Mouse (Mus musculus) spleen, adult 2 months (tissue): Measurements from ENCODE around the gene Olfr1113. TPM values are rescaled to one million over a fixed set of nuclear protein-coding genes. Genes with fewer than 3 reads are reported as not detected.
"Not testable (repeated sequence)": the region's sequence is repeated elsewhere in the genome, so short reads cannot be mapped to it uniquely, and the experiment has no call there.

Experiments
- DNase-seq, 2 experiments: peaks; one replicate each; pipeline versions ENCODE4 v3.0.0 to v3.0.0-alpha.2; 2012 to 2021; ENCODE audit warnings: low spot score in 2 of 2, low read depth in 1 of 2
- H3K27ac ChIP-seq: fragments of 200-500 bp; 2 replicates; pipeline ENCODE4 v1.5.1; 2012; ENCODE audit warnings: low read length, inconsistent platforms; ENCODE audit not compliant: insufficient read depth
- H3K27me3 ChIP-seq: fragments of 200-500 bp; 2 replicates; pipeline ENCODE4 v1.6.1; 2012; ENCODE audit warnings: mild to moderate bottlenecking, moderate library complexity, low read length, inconsistent platforms; ENCODE audit not compliant: control insufficient read depth, insufficient read depth
- H3K36me3 ChIP-seq: fragments of 200-500 bp; 2 replicates; pipeline ENCODE4 v1.6.1; 2012; ENCODE audit warnings: mild to moderate bottlenecking, low read length, inconsistent platforms; ENCODE audit not compliant: control insufficient read depth, insufficient read depth
- H3K4me1 ChIP-seq: fragments of 200-500 bp; 2 replicates; pipeline ENCODE4 v1.6.1; 2011; ENCODE audit warnings: inconsistent platforms; ENCODE audit not compliant: control insufficient read depth, insufficient read depth, insufficient read length
- H3K4me3 ChIP-seq: fragments of 200-500 bp; 2 replicates; pipeline ENCODE4 v1.5.1; 2011; ENCODE audit warnings: mild to moderate bottlenecking, inconsistent platforms; ENCODE audit not compliant: insufficient read depth, insufficient read length; ENCODE audit errors: extremely low read depth
- CTCF ChIP-seq: fragments of 200-500 bp; IDR thresholded peaks from 2 replicates; pipeline ENCODE4 v1.5.1; 2011; ENCODE audit warnings: mild to moderate bottlenecking, inconsistent platforms; ENCODE audit not compliant: insufficient read depth, insufficient read length, insufficient replicate concordance; ENCODE audit errors: extremely low read depth
- POLR2A ChIP-seq: fragments of 200-500 bp; IDR thresholded peaks from 2 replicates; pipeline ENCODE4 v1.6.1; 2011; ENCODE audit warnings: low read depth, low read length, inconsistent platforms
- WGBS: fragments of 180-500 bp; shearing (Covaris S2); methylation state at CpG from one replicate; pipeline ENCODE4 v1.1.7; 2018; 5-methylcytosine and 5-hydroxymethylcytosine counted together
- polyA plus RNA-seq: library from polyadenylated mRNA; depleted of rRNA; stranded (reverse); fragments of >200 nt; gene quantifications from 2 replicates; pipeline ENCODE4 v1.2.3, GENCODE M21; 2012; rRNA removed

Olfr1113 gene
- polyA plus RNA-seq = not detected in 2 replicates

DNA sequence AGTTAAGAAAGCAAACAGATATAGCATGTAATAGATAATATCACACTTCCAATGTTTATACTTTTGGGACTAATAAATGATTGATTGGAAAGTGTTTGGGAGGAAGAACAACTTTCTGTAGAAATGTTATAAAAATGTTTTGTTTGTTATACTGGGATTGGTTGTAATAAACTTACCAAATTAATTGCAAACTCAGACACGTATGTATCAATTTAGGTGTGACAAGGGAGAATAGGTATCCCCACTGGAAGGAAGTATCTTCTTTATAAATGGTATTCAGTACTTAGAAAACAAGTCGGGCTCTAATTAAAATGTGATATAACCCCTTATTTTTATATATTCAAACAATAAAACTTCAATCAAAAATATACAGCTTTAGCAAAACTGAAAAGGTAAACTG lies at the start of gene Olfr1113:
Olfr1113 (plus strand) TSS at position 301 of the 400 bp plus-strand sequence.
- Histone ChIP-seq H3K27me3 (no peaks in the 10 kb centered on the region), H3K36me3 (no peaks in the 10 kb centered on the region), H3K4me3 (no peak within 1 kb of the TSS), H3K27ac (no peak within 1 kb of the TSS), H3K4me1 (no peaks in the 10 kb centered on the region)
- no peak for DNase-seq
- WGBS = 80% methylated on average over 2 of the region's 2 CpGs
- TF ChIP-seq CTCF (no peak), POLR2A (no peak)

DNA sequence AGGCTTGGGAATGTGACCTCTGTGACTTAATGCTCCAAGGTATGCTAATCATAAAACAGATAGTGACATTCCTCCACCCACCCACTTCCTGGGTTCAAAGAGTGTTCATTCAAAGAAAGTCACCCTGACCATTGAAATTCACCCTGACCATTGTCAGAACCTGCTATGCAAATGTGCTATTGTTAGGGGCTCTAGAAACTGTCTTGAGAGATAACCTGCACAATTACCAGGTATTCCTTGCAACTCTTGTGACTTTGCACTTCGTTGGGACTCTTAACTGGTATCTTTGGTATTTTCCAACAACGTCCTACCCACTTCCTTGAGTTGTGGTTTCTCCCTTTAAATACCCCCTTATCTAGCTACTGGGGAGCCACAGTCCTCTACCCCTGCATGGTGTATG lies 41.0 kb upstream of the Olfr1113 start:
- not testable (repeated sequence) for H3K4me1 ChIP-seq, H3K36me3 ChIP-seq, DNase-seq, H3K4me3 ChIP-seq, H3K27ac ChIP-seq, H3K27me3 ChIP-seq
- WGBS = 71% methylated on average over 2 of the region's 2 CpGs

DNA sequence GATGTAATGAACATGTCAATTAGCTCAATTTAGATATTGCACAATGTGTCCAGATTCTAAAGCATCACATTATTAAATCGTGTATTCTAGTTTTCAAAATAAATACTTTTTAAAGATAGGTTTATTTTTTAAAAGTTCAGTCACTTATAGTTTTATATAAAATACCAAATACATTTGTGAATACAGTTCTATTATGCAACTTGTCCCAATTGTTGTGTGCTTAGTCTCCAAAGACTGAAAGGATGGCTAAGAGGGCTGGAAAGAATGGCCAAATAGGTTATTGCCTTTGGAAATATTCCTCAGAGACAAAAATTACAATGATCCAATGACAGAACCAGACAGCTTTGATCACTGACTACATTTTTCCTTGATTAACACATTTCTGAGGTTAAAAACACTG lies 21.3 kb upstream of the Olfr1113 start, which contains the start of gene Olfr1112:
Olfr1112 (plus strand) TSS at position 301 of the 400 bp plus-strand sequence.
- Histone ChIP-seq H3K36me3 (no peaks in the 10 kb centered on the region), H3K4me1 (no peaks in the 10 kb centered on the region), H3K27ac (no peak within 1 kb of the TSS), H3K4me3 (no peak within 1 kb of the TSS), H3K27me3 (no peaks in the 10 kb centered on the region)
- 89% methylated on average over 1 of the region's 1 CpGs for WGBS
- no peak for TF ChIP-seq POLR2A
- DNase-seq = no peak

DNA sequence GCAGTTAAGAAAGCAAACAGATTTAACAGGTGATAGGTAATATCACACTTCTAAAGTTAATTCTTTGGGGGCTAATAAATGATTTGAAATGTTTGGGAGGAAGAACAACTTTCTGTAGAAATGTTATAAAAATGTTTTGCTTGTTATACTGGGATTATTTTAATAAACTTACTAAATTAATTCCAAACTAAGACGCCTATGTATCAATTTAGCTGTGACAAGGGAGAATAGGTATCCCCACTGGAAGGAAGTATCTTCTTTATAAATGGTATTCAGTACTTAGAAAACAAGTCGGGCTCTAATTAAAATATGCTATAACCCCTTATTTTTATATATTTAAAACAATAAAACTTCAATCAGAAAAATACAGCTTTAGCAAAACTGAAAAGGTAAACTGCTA lies 38.9 kb downstream of the Olfr1113 start, which contains the start of gene Olfr1115:
Olfr1115 (plus strand) TSS at position 301 of the 400 bp plus-strand sequence.
- no peaks in the 10 kb centered on the region for H3K27me3 ChIP-seq
- H3K36me3 ChIP-seq = no peaks in the 10 kb centered on the region
- DNase-seq = no peak
- H3K4me3 ChIP-seq = no peak within 1 kb of the TSS
- TF ChIP-seq CTCF (no peak), POLR2A (no peak)
- WGBS = 84% methylated on average over 2 of the region's 2 CpGs
- H3K27ac ChIP-seq = no peak within 1 kb of the TSS
- no peaks in the 10 kb centered on the region for H3K4me1 ChIP-seq

Other genes starting within 250 kb of the Olfr1113 start
- gene Olfr1099, start 248.3 kb upstream of the Olfr1113 start, polyA plus RNA-seq = not detected in 2 replicates
- not detected in 2 replicates for gene Olfr1100, start 229.0 kb upstream of the Olfr1113 start, polyA plus RNA-seq
- not detected in 2 replicates for gene Olfr1101, start 217.7 kb upstream of the Olfr1113 start, polyA plus RNA-seq
- not detected in 2 replicates for gene Olfr1102, start 210.6 kb upstream of the Olfr1113 start, polyA plus RNA-seq
- not detected in 2 replicates for gene Olfr1104, start 181.9 kb upstream of the Olfr1113 start, polyA plus RNA-seq
- gene Olfr1105, start 172.4 kb upstream of the Olfr1113 start, polyA plus RNA-seq = not detected in 2 replicates
- gene Olfr1106, start 156.7 kb upstream of the Olfr1113 start, polyA plus RNA-seq = not detected in 2 replicates
- gene Olfr1107, start 133.2 kb upstream of the Olfr1113 start, polyA plus RNA-seq = not detected in 2 replicates
- not detected in 2 replicates for gene Olfr1109, start 113.0 kb upstream of the Olfr1113 start, polyA plus RNA-seq
- gene Olfr259, start 94.4 kb upstream of the Olfr1113 start, polyA plus RNA-seq = not detected in 2 replicates
- gene Olfr1110, start 68.7 kb upstream of the Olfr1113 start, polyA plus RNA-seq = not detected in 2 replicates
- not detected in 2 replicates for gene Olfr1111, start 56.3 kb upstream of the Olfr1113 start, polyA plus RNA-seq
- not detected in 2 replicates for gene Olfr1112, start 21.2 kb upstream of the Olfr1113 start, polyA plus RNA-seq
- gene Olfr1115, start 39.0 kb downstream of the Olfr1113 start, polyA plus RNA-seq = not detected in 2 replicates
- gene Olfr1116, start 58.6 kb downstream of the Olfr1113 start, polyA plus RNA-seq = not detected in 2 replicates
- gene Olfr1118, start 98.6 kb downstream of the Olfr1113 start, polyA plus RNA-seq = not detected in 2 replicates
- gene Olfr1120, start 145.8 kb downstream of the Olfr1113 start, polyA plus RNA-seq = not detected in 2 replicates
- not detected in 2 replicates for gene Olfr1121, start 160.9 kb downstream of the Olfr1113 start, polyA plus RNA-seq
- gene Olfr1122, start 176.9 kb downstream of the Olfr1113 start, polyA plus RNA-seq = not detected in 2 replicates
- not detected in 2 replicates for gene Olfr1123, start 207.7 kb downstream of the Olfr1113 start, polyA plus RNA-seq
- not detected in 2 replicates for gene Olfr1124, start 221.3 kb downstream of the Olfr1113 start, polyA plus RNA-seq
- not detected in 2 replicates for gene Olfr1126, start 245.0 kb downstream of the Olfr1113 start, polyA plus RNA-seq